Mouse (Mus musculus): ENCODE measurements around the gene Trmt10a. TPM values are rescaled to one million over a fixed set of nuclear protein-coding genes. Genes with fewer than 3 reads are reported as not detected.

Trmt10a gene
- total RNA-seq (2014; rRNA removed) (2.3 and 3.8 TPM in 2 replicates), polyA plus RNA-seq (2012; rRNA removed) (0.95 and 1.0 TPM in 2 replicates)

- under 1% methylated on average over 70 of the region's 70 CpGs for WGBS
- Histone ChIP-seq H3K9ac (ENCODE audit: low read depth, low read length) (peak within 1 kb of the TSS; percentile 87), H3K27ac (replicated peaks; ENCODE audit: insufficient read depth, low read depth, low read length) (peak within 1 kb of the TSS; percentile 93), H3K4me3 (ENCODE audit: insufficient read depth, low read depth, low read length) (peak within 1 kb of the TSS; percentile 88), H3K4me1 (ENCODE audit: control insufficient read depth, insufficient read depth, low read length) (peaks cover 3% of the 10 kb centered on the region), H3K79me2 (ENCODE audit: control insufficient read depth, insufficient read depth, low read length) (no peaks in the 10 kb centered on the region), H3K27me3 (ENCODE audit: control insufficient read depth, insufficient read depth, low read length) (no peaks in the 10 kb centered on the region), H3K36me3 (ENCODE audit: control insufficient read depth, insufficient read depth, low read length) (no peaks in the 10 kb centered on the region)
- TF ChIP-seq POLR2A (IDR thresholded peaks at IDR 0.05; ENCODE audit: extremely low read depth, insufficient read depth, low read length) (peak; percentile 76), CTCF (IDR thresholded peaks at IDR 0.05; ENCODE audit: low read depth, low read length) (peak; percentile 38)
- peak; percentile 93 for DNase-seq (ENCODE audit: extremely low read depth, low read depth, low spot score)
Measured at GRCm38 (mm10) chr3:138143315-138144059, at the start of gene Trmt10a. Trmt10a (plus strand) TSS chr3:138143448.

GRCm38 (mm10) chr3:138095301-138095700 lies 47.9 kb upstream of the Trmt10a start:
- H3K4me1 ChIP-seq (ENCODE audit: control insufficient read depth, insufficient read depth, low read length): no peaks in the 10 kb centered on the region
- DNase-seq (ENCODE audit: extremely low read depth, low read depth, low spot score): no peak

GRCm38 (mm10) chr3:138095718-138096117 lies 47.5 kb upstream of the Trmt10a start:
- no peak overlapping the region for H3K27ac ChIP-seq (replicated peaks; ENCODE audit: insufficient read depth, low read depth, low read length)
- no peaks in the 10 kb centered on the region for H3K27me3 ChIP-seq (ENCODE audit: control insufficient read depth, insufficient read depth, low read length)
- no peak overlapping the region for H3K9ac ChIP-seq (ENCODE audit: low read depth, low read length)
- no peak for DNase-seq (ENCODE audit: extremely low read depth, low read depth, low spot score)
- no peaks in the 10 kb centered on the region for H3K79me2 ChIP-seq (ENCODE audit: control insufficient read depth, insufficient read depth, low read length)
- peaks cover 72% of the 10 kb centered on the region for H3K36me3 ChIP-seq (ENCODE audit: control insufficient read depth, insufficient read depth, low read length)
- H3K4me1 ChIP-seq (ENCODE audit: control insufficient read depth, insufficient read depth, low read length): no peaks in the 10 kb centered on the region
- 66% methylated on average over 10 of the region's 10 CpGs for WGBS
- H3K4me3 ChIP-seq (ENCODE audit: insufficient read depth, low read depth, low read length): no peak overlapping the region
- TF ChIP-seq POLR2A (IDR thresholded peaks at IDR 0.05; ENCODE audit: extremely low read depth, insufficient read depth, low read length): no peak
- no peak for TF ChIP-seq CTCF (IDR thresholded peaks at IDR 0.05; ENCODE audit: low read depth, low read length)

More at GRCm38 (mm10) chr3:138095301-138095700, 47.9 kb upstream of the Trmt10a start:
- WGBS: 61% methylated on average over 3 of the region's 3 CpGs
- Histone ChIP-seq H3K27me3 (ENCODE audit: control insufficient read depth, insufficient read depth, low read length) (no peaks in the 10 kb centered on the region), H3K36me3 (ENCODE audit: control insufficient read depth, insufficient read depth, low read length) (peaks cover 76% of the 10 kb centered on the region), H3K9ac (ENCODE audit: low read depth, low read length) (no peak overlapping the region), H3K79me2 (ENCODE audit: control insufficient read depth, insufficient read depth, low read length) (no peaks in the 10 kb centered on the region), H3K27ac (replicated peaks; ENCODE audit: insufficient read depth, low read depth, low read length) (no peak overlapping the region), H3K4me3 (ENCODE audit: insufficient read depth, low read depth, low read length) (no peak overlapping the region)
- TF ChIP-seq POLR2A (IDR thresholded peaks at IDR 0.05; ENCODE audit: extremely low read depth, insufficient read depth, low read length) (no peak), CTCF (IDR thresholded peaks at IDR 0.05; ENCODE audit: low read depth, low read length) (no peak)

GRCm38 (mm10) chr3:138096263-138097028 lies 46.8 kb upstream of the Trmt10a start:
- no peak for TF ChIP-seq POLR2A (IDR thresholded peaks at IDR 0.05; ENCODE audit: extremely low read depth, insufficient read depth, low read length)
- no peak for TF ChIP-seq CTCF (IDR thresholded peaks at IDR 0.05; ENCODE audit: low read depth, low read length)
- Histone ChIP-seq H3K79me2 (ENCODE audit: control insufficient read depth, insufficient read depth, low read length) (no peaks in the 10 kb centered on the region), H3K36me3 (ENCODE audit: control insufficient read depth, insufficient read depth, low read length) (peaks cover 65% of the 10 kb centered on the region), H3K27me3 (ENCODE audit: control insufficient read depth, insufficient read depth, low read length) (no peaks in the 10 kb centered on the region), H3K9ac (ENCODE audit: low read depth, low read length) (no peak overlapping the region), H3K27ac (replicated peaks; ENCODE audit: insufficient read depth, low read depth, low read length) (no peak overlapping the region), H3K4me1 (ENCODE audit: control insufficient read depth, insufficient read depth, low read length) (no peaks in the 10 kb centered on the region), H3K4me3 (ENCODE audit: insufficient read depth, low read depth, low read length) (no peak overlapping the region)
- DNase-seq (ENCODE audit: extremely low read depth, low read depth, low spot score): peak; percentile 32
- WGBS: 66% methylated on average over 19 of the region's 19 CpGs

- Histone ChIP-seq H3K36me3 (ENCODE audit: control insufficient read depth, insufficient read depth, low read length) (peaks cover 64% of the 10 kb centered on the region), H3K79me2 (ENCODE audit: control insufficient read depth, insufficient read depth, low read length) (no peaks in the 10 kb centered on the region; the same call in 1 of the 2 replicates)
- no peak for TF ChIP-seq CTCF (IDR thresholded peaks at IDR 0.05; ENCODE audit: low read depth, low read length)
- no peak for TF ChIP-seq POLR2A (IDR thresholded peaks at IDR 0.05; ENCODE audit: extremely low read depth, insufficient read depth, low read length)
Measured at GRCm38 (mm10) chr3:138097718-138098117, 45.5 kb upstream of the Trmt10a start.

More at GRCm38 (mm10) chr3:138097718-138098117, 45.5 kb upstream of the Trmt10a start:
- no peak overlapping the region for H3K9ac ChIP-seq (ENCODE audit: low read depth, low read length)
- H3K27me3 ChIP-seq (ENCODE audit: control insufficient read depth, insufficient read depth, low read length): no peaks in the 10 kb centered on the region
- 97% methylated on average over 1 of the region's 1 CpGs for WGBS
- no peak overlapping the region for H3K4me3 ChIP-seq (ENCODE audit: insufficient read depth, low read depth, low read length)
- no peaks in the 10 kb centered on the region for H3K4me1 ChIP-seq (ENCODE audit: control insufficient read depth, insufficient read depth, low read length)
- no peak overlapping the region for H3K27ac ChIP-seq (replicated peaks; ENCODE audit: insufficient read depth, low read depth, low read length)
- DNase-seq (ENCODE audit: extremely low read depth, low read depth, low spot score): no peak

Data from liver, adult 2 months (tissue).